Mouse (Mus musculus): ENCODE data around the gene Nhlrc2.

DNA sequence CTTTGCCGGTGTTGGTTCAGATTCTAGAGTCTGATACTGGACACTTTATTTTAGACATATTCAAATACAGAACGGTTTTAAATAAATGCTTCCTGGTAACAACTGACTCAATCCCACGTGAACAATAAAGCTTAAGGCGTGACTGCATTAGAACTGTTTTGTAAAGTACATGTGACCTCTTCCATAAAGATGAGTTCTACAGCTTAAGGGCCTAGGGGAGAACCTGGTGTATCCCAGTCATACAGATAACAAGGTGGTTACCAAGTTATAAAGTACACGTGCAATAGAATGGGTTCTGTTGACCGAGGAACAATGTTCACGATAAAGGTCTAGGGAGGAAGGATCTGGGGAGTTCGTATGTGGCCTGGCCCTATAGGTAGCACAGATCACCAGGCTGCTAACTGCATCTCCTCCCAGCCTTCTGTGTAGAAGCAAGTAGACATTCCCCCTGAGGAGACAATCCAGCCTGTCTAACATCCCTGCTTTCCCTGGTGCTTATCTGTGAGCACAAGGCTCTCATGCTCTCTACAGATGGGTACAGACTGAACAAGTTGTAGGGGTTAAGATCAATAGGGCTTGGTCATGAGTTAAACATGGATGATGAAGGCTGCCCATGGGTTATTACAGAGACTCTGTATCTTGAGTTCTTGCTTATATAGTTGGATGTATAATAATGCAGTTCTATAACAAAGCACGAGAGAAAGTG, 14.5 kb downstream of the Nhlrc2 start:
- TF ChIP-seq POLR2A (IDR thresholded peaks at IDR 0.05; ENCODE audit: insufficient read depth, low read length) (no peak), CTCF (IDR thresholded peaks at IDR 0.05; ENCODE audit: low read depth, low read length) (no peak), EP300 (IDR thresholded peaks at IDR 0.05; ENCODE audit: insufficient read depth, low read depth, low read length) (no peak)

Data from ES-Bruce4 (cell line).